Mouse (Mus musculus) MN1 (cell line): ENCODE results near the gene Wfikkn2.
"Not testable (repeated sequence)": the region's sequence is repeated elsewhere in the genome, so short reads cannot be mapped to it uniquely, and the experiment has no call there.

Experiments used
- DNase-seq: peaks from one replicate; pipeline ENCODE4 v3.0.0-alpha.2; 2016; ENCODE audit warnings: low spot score

The Wfikkn2 gene

DNA sequence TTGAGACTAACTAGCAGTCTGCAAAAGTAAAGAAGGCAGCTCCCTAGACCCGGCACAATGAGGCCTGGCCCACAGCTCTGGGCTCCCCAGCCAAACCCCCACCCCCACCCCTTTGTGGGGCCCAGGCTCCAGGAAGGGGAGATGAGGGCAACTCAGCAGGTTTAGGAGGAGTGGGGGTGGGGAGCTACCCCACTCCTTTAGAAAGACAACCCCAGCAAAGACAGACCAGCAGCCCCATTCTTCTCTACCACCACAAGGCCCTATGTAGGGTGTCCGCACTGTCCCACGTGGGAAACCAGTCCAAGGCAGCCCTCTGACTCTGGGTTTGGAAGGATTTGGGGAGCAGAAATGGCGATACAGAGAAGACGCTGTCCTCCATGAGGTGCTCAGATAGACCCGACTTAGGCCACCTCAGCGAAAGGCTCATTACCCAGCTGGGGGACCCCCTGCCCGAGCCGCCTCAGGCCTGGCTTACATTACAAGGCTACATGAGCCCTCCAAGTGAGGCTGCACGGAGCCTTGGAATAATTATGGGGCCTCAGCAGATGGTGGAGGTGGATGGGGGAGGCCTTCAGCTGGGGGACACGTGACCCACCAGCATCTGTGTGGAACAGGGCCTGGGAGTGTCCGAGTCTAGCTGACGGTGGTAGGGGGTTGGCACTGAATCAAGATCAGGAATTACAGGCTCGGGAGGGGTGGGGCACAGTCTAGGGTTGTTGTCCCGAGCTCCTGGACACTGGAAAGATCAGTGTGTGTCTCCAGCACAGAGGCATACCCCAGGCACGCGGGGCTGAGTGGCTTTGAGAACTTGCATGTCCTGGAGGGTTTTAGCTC is at the start of gene Wfikkn2:
TSS of gene Wfikkn2 (minus strand) at position 51 of the 834 bp plus-strand sequence.
- DNase-seq = peak; percentile 55

DNA sequence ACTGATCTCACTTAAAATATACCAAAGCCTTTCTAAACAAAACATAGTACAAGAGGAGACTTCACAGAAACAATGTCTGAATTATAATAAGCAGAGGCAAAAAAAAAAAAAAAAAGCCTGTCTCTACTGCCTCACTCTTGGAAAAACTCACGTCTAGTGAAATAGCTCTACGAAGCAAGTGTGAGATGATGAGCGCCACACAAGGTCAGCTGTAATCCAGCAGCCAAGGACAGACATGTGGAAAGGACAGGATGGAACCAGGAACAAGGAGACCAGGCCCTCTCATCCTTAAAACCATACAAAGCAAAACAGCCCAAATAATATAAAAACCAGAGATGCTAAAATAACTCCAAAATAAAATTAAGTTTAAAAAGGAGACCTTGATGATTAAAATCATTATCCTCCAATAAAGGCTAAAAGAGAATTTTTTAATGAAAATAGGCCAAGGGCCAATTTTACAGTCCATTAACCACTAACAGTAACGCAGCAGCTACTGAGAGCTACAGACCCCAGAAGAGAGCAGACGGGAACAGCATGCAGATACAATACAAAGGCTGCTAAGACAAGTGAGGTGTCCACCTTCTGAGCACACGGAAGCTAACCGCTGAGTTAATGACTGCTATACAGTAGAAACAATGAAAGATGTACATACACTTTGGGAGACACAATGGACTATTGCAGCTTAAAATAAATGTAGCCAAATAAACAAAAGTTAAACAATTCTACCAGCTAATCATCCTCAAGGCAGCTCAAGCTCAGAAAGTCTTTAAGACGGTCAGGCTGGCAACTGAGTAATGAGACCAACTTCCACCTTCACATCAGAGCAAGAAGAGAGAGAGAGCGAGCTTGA is 49.4 kb upstream of the Wfikkn2 start:
- DNase-seq = no peak

DNA sequence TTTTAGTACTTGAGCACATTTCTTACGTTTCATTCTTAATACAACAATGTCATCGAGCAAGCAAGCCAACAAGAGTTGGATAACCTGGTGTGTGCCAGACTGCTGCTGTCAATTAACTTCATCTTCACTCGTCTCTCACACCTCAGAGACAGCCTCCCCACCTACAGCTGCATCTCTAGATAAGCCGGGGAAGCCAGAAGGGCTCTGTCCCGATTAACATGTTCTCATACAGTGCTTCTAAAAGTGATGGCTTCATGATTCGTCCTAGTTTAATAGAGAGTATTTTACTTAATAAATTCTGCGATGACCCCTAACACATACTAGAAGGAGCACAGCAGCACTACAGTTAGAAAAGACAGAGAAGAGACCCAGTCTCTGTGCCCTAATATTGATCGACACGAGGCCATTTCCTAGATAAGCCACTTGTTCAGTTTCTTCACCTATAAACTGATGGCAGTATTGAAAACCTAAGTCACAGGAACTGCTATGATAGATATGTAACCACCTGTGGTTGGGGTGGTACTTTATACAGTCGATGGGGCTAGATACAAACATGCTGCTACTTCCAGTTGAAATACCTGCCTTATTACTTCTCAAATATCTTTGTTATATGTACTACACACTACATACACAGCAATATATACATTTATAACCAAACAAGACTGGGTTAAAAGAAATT is 44.4 kb upstream of the Wfikkn2 start:
- DNase-seq = no peak

DNA sequence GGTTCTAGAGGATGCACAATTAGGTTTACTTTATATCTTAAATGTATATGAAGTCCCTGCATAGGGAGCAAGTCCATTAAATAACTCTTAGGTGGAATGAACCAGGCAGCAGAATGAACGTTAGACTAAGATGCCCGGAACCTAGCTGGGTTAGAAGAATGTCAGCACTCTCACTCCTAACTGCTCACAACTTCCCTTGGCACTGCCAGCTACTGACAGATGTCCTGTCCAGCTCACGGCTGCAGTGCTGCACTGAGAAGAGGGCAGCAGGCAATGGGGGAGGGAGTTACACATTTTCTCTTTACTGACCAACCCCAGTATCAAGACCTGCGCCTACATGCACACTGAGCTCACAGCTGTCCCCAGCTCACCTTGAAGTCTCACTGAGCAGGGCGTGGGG is 41.3 kb upstream of the Wfikkn2 start:
- no peak for DNase-seq

DNA sequence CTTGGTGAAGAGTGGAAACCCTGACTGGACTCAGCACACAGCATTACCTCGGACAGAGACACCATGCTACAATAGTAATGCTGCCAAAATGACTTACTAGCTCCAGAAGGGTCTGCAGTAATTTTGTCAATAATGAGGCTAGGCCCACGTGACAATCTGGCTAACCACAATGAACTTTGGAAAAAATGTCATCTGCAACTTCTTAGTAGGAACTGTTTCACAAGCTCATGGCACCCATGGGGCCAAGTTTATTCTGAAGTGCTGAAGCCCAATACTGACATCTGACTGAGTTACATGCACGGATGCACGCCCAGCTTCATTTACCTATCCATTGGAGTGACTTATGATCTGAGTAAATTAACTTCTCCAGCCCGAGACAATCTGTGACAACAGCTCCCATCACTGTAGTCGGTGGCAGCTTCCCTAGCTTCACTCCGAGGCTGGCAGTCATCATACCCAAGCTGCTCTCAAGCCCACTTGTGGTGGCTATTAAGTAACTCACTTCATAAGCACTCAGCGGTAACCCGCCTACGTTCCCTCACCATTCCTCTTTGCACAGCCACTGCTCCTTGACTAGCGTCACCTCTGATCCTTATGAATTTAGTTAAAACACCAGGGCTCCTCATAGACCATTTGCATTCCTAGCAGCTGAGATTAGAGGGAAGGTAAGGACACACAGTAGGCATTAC is 40.2 kb upstream of the Wfikkn2 start:
- no peak for DNase-seq

DNA sequence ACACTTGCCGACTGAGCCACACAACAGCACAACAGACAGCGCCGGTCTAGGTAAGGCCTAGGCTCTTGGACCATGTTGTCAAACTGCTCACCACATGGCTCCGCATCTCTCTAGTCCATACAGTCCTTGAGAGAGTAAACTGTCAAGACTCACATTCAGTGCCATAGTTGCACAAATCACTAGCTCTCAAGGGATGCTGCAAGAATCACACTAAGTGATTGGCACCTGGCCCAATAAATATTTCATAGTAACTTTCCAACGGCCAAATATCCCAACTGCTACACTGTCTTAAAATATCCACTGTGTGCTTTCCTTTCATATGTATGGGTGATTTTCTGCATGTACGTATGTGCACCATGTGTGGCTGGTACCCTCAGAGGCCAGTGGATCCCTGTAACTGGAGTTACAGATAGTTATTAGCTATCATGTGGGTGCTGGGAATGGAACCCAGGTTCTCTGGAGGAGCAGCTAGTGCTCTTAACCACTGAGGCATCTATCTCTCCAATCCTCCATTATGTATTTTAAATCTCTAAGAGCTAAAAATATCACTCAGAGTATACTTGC is 37.8 kb upstream of the Wfikkn2 start:
- no peak for DNase-seq

DNA sequence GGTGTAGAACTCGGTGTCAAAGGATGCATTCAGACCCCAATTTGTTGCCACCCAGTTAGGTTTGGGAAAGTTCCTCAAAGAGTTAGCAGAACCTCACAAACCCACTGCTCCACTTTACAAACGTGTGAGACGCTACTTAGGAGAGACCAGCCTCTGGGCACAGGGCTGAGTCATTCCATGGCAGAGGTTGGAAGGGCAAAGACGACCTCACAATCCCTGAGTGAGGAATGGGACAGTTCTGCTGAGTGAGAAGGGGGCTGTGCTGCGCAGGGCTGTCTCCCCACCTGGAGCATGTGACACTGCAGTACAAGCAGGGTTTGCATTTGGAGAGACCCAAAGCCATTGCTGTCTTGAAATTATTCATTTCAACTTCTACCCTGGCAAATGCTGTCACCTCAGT is 36.5 kb upstream of the Wfikkn2 start:
- DNase-seq = no peak

DNA sequence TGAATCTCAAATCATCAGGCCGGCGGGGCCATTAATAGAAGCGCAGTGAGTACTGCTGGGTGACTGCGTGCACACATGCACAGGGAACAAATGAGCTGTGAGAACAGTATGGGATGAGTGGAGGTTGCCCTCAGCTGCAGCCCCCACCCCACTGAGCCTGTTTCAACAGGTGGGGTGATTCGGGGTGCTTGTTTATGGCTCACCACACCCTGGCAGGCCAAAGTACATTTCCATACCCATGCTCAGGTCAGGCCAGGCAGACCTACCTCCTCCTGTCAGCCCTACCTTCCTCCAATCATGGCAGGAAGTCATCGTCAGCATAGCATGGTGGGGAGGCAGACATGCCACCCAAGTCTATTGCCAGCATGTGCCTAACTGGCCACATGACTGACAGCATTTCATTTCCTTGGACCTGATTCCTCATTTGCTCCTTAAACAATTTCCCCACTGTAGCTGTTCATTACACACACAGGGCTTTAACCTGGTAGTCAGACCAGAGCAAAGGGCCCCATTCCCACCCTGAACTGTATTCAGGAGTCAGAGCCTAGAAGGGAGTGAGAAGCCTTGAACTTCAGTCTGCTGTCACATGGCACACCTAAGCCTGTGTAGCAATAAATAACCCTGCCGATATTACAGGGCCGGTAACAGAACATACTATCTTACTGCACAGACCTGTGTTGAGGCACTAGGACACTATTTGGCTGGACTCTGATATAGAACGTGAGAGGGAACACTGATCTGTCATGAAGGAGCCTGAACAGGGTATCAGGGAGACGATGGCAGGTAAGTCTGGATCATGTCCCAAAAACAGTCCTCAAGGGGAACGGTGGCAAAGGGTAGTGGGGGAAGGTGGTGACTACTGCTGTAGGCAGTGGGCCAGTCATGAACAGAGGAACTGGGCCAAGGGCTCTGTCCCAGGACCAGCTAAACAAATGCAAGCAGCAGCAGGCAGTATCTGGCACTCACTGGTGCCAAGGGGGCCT is 35.7 kb upstream of the Wfikkn2 start, which contains the start of gene Gm21885:
TSS of gene Gm21885 (plus strand) at position 675 of the 983 bp plus-strand sequence.
- DNase-seq = no peak

DNA sequence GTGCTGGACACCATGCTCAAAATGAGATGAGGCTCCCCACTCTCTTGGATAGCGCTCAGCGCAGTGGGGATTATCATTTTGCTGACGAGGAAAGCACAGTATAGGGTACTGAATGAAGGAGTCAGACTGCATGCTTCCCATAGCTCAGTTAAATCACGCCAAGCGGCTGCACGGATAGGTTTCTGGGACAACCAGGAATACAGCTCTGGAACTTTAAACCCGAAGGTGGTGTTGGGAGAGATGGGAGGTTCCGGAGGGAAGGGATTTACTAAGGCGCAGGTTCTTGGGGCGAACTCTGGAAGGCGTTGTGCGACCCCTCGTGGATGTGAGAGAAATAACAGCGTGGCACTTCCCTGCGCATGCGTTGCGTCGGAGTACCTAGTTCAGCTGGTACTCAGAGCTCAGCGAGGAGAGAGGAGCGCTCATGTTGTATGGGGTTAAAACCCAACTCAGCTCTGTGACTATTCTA is 31.1 kb upstream of the Wfikkn2 start:
- DNase-seq = peak; percentile 91

DNA sequence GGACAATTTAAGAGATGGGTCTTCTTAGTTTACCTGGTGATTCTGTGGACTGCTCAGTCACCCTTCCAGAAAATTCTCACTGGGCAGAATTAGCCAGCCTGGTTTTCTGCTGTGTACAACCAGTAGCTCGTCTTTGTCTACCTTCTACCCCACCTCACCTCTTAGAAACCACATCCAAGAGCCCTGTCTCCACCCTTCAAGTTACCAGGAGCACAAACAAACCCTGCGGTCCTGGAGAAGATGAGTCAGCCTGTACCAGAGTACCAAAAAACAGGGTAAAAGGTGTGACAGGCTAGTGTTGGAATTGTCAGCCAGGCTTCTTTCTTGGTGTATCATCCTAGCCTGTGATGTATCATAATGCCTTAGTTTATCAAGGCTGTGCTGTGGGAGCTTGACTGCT is 29.9 kb upstream of the Wfikkn2 start:
- DNase-seq = no peak

DNA sequence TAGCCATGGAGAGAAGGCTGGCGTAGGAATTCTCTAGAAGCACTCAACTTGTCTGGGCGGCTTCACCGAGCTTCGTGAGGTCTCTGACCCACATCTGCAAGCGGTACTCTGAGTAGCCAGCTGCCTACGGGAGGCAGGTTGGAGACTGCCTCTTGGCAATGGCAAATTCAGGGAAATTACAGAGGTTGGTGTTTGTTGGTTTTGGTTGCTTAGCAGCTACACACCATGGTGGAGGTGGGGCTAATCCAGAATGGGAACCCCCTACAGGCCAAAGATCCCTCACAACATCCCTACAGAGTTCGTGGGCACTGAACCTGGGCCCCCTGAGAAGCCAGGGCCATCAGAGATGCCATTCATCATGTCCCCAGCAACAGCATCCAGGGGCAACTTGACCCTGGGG is 29.4 kb upstream of the Wfikkn2 start:
- DNase-seq = no peak

DNA sequence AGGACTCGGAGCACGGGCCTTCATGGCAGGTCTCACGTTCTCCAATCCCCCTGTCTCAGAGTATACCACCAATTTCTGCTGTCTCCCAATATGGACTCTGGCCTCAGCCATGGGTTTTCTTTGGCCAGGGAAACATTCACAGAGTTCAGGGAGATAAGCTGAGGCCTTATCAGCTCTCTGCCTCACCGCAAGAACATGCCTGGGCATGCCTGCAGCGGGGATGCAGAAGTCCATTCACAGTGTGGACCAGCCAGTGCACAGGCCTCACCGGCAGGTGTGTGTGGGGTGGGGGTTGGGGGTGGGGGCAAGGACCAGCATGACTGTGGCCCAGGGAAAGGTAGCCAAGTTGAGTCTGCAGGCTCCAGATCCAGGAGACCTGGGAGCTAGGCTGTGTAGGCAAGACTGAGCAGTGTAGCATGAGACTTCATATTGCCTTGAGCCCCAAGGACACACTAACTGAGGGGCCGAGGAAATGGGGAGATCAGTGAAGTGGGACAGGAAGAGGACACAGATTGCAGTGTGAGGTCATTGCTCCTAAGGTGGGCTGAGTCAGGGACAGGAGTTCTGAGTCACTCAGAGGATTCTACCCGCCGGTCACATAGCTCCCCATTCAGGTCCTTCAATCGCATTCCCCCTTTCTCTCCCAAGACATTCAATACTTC is 28.5 kb upstream of the Wfikkn2 start:
- no peak for DNase-seq

DNA sequence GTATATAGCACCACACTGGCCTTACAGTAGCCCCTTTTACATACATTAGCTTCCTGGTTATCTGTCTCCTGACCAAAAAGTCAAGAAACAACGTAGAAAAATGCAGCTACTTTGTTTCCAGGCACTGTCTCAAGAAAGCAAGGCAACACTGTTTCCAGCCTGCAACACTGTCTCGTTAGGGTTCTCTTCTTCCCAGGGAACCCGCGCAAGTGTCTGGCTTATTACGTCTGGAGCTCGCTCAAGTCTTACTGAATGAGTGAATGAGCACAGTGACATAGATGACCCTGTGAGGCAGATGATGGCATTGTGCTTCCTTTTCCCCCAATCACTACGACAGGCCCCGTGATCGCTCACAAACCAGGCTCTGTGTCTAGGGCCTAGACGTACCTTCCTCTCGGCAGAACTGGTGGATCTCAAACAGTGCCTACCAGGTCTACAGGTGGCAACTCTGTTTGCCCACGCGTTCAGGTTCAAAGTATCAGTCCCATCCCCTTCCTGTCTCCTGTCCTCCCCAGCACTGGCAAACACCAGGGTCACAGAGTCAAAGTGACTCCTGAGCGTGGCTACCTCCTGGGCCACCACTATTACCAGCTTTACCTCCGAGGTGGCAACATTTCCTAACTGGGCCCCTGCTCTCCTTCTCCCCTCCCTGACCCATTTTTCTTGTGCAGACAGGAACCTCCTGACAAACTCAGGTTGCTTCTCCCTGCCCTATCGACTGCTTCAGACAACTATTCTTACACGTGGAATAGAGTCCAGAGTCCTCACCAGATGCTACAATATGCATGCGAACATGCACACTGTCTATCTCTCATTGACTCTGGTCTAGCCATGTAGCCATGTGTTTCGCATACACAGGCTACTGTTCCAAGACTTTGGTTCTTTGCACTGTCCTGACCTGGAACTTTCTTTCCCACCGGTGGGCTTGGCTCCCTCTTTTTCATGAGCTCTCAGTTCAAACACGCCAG is 27.4 kb upstream of the Wfikkn2 start:
- no peak for DNase-seq

DNA sequence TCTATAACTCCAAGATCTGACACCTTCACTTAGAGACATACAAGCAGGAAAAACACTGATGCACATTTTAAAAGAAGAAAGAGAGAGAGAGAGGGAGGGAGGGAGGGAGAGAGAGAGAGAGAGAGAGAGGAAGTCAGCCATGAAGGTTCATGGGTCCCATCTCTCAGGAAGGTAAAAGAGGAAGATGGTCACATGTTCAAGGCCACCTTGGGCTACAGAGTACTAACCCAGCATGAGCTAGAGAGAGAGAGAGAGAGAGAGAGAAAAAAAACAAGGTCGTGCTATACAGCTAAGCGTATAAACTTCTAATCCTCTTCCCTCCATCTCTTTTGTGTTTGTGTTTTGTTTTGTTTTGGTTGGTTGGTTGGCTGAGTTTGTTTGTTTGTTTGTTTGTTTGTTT is 25.2 kb upstream of the Wfikkn2 start:
- DNase-seq = no peak

DNA sequence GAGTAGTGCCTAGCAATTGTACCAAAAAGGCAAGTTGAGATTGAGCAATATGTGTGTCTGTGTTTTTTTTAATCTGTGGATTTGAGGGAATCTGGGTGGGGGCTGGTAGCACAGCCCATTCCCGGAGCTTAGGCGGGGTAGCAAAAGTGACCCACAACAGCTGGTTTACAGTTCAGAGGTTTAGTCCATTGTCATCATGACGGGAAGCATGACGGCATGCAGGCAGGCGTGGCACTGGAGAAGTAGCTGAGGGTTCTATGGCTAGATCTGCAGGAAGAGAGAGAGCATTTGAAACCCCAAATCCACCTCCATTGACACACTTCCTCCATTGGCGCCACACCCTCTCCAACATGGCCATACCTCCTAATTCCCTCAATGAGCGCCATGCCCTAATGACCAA is 24.1 kb upstream of the Wfikkn2 start:
- no peak for DNase-seq

DNA sequence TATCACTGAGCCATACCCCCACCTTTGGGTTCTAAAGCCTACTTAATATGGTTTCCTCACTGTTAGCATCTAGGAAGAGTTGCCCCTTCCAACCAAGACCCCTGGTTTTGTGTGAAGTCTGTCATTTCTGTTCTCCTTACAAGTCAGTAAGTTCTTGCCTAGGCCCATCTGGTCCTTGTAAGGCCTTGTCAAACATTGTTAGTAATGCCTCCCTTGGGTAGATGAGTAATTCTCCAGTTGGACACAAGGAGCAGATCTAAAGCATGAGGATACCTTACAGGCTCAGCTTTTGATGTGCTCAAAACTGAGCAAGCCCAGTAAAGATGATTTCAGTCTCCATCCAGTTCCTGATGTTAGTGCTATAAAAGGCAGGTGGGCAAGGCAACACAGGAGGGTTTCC is 23.0 kb upstream of the Wfikkn2 start:
- no peak for DNase-seq

DNA sequence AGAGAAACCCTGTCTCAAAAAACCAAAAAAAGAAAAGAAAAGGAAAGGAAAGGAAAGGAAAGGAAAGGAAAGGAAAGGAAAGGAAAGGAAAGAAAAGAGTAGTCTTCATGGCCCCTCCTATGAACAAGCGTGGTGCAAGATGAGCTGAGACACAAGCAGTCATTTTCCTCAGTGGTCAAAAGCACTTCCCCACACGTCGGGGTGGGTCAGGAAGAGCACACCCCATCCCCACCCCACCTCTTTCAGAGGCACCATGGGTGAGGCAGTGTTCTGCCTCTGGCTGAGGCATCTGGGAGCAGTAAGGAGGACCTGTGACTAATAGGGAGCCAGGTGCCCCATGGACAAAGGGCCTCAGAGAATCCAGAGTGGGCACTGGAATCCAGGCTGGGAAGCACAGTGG is 20.4 kb upstream of the Wfikkn2 start:
- DNase-seq = not testable (repeated sequence)

DNA sequence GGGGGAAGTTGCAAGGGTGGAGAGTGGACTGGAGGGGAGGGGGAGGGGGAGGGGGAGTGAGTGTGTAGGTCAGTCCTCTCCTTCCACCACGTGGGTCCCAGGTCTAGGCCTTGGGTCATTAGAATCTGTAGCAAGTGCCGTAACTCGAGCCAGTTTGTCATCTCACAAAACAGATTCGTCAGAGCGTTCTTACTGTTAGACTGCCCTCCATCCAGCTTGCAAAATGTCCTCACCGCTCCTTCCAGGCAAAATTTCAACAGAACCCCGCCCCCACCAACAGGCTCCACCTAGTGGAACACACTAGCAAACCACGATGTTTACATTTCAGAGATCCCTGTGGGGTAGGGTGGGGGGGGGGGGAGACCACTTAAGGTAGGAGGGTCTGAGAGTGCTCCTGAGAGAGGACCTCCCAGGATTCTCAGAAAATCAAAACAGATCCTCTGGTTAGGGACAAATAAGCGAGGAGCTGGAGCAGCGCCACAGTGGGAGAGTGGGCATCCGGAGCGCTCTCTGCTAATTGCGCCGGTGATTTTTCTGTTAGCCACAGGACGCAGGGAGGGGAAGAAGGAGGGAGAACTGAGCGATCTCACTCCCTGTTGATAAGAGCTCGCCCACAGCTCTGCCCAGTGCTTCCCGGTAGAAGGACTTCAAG is 19.5 kb upstream of the Wfikkn2 start:
- peak; percentile 69 for DNase-seq
